Mouse (Mus musculus) kidney, adult 2 months (tissue): ENCODE results near the gene Pnmal1.

ENCODE experiments used
- CTCF ChIP-seq: fragments of 200-500 bp; conservative IDR thresholded peaks from 2 replicates; pipeline ENCODE4 v1.5.1; 2011; ENCODE audit warnings: low read depth, mild to moderate bottlenecking, control low read depth, low read length, moderate library complexity, mixed read lengths; ENCODE audit not compliant: insufficient read depth, insufficient read length
- POLR2A ChIP-seq: fragments of 200-500 bp; IDR thresholded peaks from one replicate; pipeline ENCODE4 v1.6.1; 2011; ENCODE audit warnings: low read depth, low read length, control low read depth

DNA sequence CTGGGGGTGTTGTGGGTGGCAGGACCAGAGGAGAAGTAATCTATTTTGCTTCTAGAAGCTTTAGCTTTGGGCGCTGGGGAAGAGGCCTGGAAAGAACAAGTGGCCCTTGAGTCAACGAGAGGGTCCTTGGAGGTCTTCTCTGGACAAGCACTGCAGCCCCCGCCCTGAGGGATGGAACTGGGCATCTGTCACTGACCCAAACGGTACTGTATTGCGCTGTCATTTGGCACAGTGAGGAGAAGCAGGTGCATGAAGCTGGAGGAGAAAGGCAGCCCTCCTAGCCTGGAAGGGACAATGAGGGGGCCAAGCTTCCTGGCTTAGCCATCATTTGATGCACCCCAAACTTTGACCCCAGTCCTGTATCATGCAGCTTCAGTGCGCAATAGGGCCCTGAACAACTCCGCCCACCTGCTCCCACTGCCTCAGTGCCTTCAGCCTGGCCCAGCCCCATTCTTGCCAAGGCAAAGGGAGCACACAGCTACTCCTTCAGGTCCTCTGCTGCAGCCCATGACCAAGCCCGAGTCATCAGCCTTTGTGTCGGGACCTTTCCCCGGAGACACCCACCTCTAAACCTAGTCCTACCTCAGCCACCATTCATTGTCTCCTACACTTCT is 37.0 kb upstream of the Pnmal1 start:
- no peak for TF ChIP-seq CTCF
- no peak for TF ChIP-seq POLR2A
